Mouse (Mus musculus) stomach, postnatal 0 days (tissue): ENCODE data around the gene Copz1. TPM values are rescaled to one million over a fixed set of nuclear protein-coding genes. Genes with fewer than 3 reads are reported as not detected.
"Not testable (repeated sequence)": the region's sequence is repeated elsewhere in the genome, so short reads cannot be mapped to it uniquely, and the experiment has no call there.

ENCODE experiments used
- ATAC-seq: fragments of 200-750 bp; cut with Nextera tagmentation; 2 replicates; pipeline ENCODE4 v1.8.0; 2017; ENCODE audit not compliant: low FRiP score, low TSS enrichment
- DNase-seq: peaks from one replicate; pipeline ENCODE4 v3.0.0-alpha.2; 2016; ENCODE audit warnings: low spot score
- H3K27ac ChIP-seq: fragments of 300-500 bp; sonication (generic); replicated peaks from 2 replicates; pipeline ENCODE4 v1.5.1; 2014; ENCODE audit warnings: mild to moderate bottlenecking, control low read depth
- H3K27me3 ChIP-seq: fragments of 300-500 bp; sonication (generic); 2 replicates; pipeline ENCODE4 v1.6.1; 2014; ENCODE audit warnings: low read length; ENCODE audit not compliant: control insufficient read depth, insufficient read depth
- H3K36me3 ChIP-seq: fragments of 300-500 bp; sonication (generic); 2 replicates; pipeline ENCODE4 v1.6.1; 2014; ENCODE audit warnings: low read length, mixed read lengths; ENCODE audit not compliant: control insufficient read depth, insufficient read depth
- H3K4me1 ChIP-seq: fragments of 300-500 bp; sonication (generic); replicated peaks from 2 replicates; pipeline ENCODE4 v1.6.1; 2014; ENCODE audit warnings: antibody characterized with exemption; ENCODE audit not compliant: control insufficient read depth, insufficient read depth
- H3K4me2 ChIP-seq: fragments of 300-500 bp; sonication (generic); replicated peaks from 2 replicates; pipeline ENCODE4 v1.6.1; 2014; ENCODE audit warnings: low read depth, mild to moderate bottlenecking, control low read depth, moderate library complexity
- H3K4me3 ChIP-seq: fragments of 300-500 bp; sonication (generic); 2 replicates; pipeline ENCODE4 v1.5.1; 2014; ENCODE audit warnings: low read depth, low read length, control low read depth
- H3K9ac ChIP-seq: fragments of 300-500 bp; sonication (generic); 2 replicates; pipeline ENCODE4 v1.6.1; 2014; ENCODE audit warnings: mild to moderate bottlenecking, low read length, control low read depth, mixed read lengths
- H3K9me3 ChIP-seq: fragments of 300-500 bp; sonication (generic); 2 replicates; pipeline ENCODE4 v1.6.1; 2016; ENCODE audit warnings: low read length; ENCODE audit not compliant: control insufficient read depth
- CTCF ChIP-seq: IDR thresholded peaks from 2 replicates; pipeline ENCODE4 v1.5.1; 2016; ENCODE audit warnings: antibody characterized with exemption, low read depth, mild to moderate bottlenecking, moderate library complexity
- EP300 ChIP-seq: optimal IDR thresholded peaks from 2 replicates; pipeline ENCODE3; 2016; ENCODE audit warnings: antibody characterized with exemption
- WGBS: fragments of 180-500 bp; shearing (Covaris S2); extraction: QIAGEN DNeasy Blood & Tissue Kit; methylation state at CpG from one replicate; pipeline ENCODE4 v1.1.7; 2014; 5-methylcytosine and 5-hydroxymethylcytosine counted together
- polyA plus RNA-seq: library from polyadenylated mRNA; unstranded; fragments of >200 nt; fragmentation: Nextera tagmentation; extraction: Ambion mirVana; gene quantifications from 2 replicates; pipeline ENCODE4 v1.2.1, GENCODE M21; 2015

The Copz1 gene
- polyA plus RNA-seq, 1 experiment from 2014 or later = 159 TPM

- Histone ChIP-seq H3K27me3 (no peaks in the 10 kb centered on the region), H3K9ac (no peak overlapping the region), H3K4me3 (no peak overlapping the region), H3K4me1 (no peaks in the 10 kb centered on the region), H3K9me3 (no peaks in the 10 kb centered on the region), H3K27ac (no peak overlapping the region), H3K36me3 (no peaks in the 10 kb centered on the region), H3K4me2 (no peak overlapping the region)
- DNase-seq (no peak), ATAC-seq (no peak)
- WGBS = 85% methylated on average over 7 of the region's 7 CpGs
- no peak for TF ChIP-seq CTCF
- TF ChIP-seq EP300 = no peak
Measured at GRCm38 (mm10) chr15:103237295-103237694, 35.2 kb upstream of the Copz1 start.

GRCm38 (mm10) chr15:103239130-103239684, 33.3 kb upstream of the Copz1 start:
- H3K4me1 ChIP-seq = no peaks in the 10 kb centered on the region
- H3K36me3 ChIP-seq = peaks cover 8% of the 10 kb centered on the region; the same call in 1 of the 2 replicates
- no peaks in the 10 kb centered on the region for H3K9me3 ChIP-seq
- ATAC-seq = peak; percentile 91
- TF ChIP-seq CTCF (no peak), EP300 (no peak)
- under 1% methylated on average over 26 of the region's 26 CpGs for WGBS
- H3K4me2 ChIP-seq = peak overlapping the region; percentile 53
- peak overlapping the region; percentile 96 for H3K27ac ChIP-seq
- DNase-seq = peak; percentile 95
- H3K4me3 ChIP-seq = peak overlapping the region; percentile 71
- peak overlapping the region; percentile 56 for H3K9ac ChIP-seq
- H3K27me3 ChIP-seq = no peaks in the 10 kb centered on the region

- Histone ChIP-seq H3K9me3 (no peaks in the 10 kb centered on the region), H3K9ac (peak within 1 kb of the TSS; percentile 76), H3K27ac (peak within 1 kb of the TSS; percentile 96), H3K4me3 (peak within 1 kb of the TSS; percentile 71), H3K27me3 (no peaks in the 10 kb centered on the region), H3K36me3 (peaks cover 8% of the 10 kb centered on the region; the same call in 1 of the 2 replicates), H3K4me1 (no peaks in the 10 kb centered on the region), H3K4me2 (peak within 1 kb of the TSS; percentile 61)
- WGBS = under 1% methylated on average over 39 of the region's 39 CpGs
- ATAC-seq = peak; percentile 93
- peak; percentile 57 for TF ChIP-seq EP300
- peak; percentile 20; the same call in 1 of the 2 replicates for TF ChIP-seq CTCF
- peak; percentile 98 for DNase-seq
Measured at GRCm38 (mm10) chr15:103239685-103240159, 32.8 kb upstream of the Copz1 start, which contains the start of gene Cbx5. Gene Cbx5, minus strand, starts transcription at chr15:103239816.

GRCm38 (mm10) chr15:103240160-103241028, 32.1 kb upstream of the Copz1 start, which contains the start of gene Hnrnpa1:
Gene Hnrnpa1, plus strand, starts transcription at chr15:103240432.
- TF ChIP-seq CTCF (no peak), EP300 (peak; percentile 36)
- H3K4me1 ChIP-seq = no peaks in the 10 kb centered on the region
- DNase-seq (peak; percentile 93), ATAC-seq (peak; percentile 93)
- H3K27ac ChIP-seq = peak within 1 kb of the TSS; percentile 96
- peak within 1 kb of the TSS; percentile 71 for H3K4me3 ChIP-seq
- H3K4me2 ChIP-seq = peak within 1 kb of the TSS; percentile 61
- H3K9ac ChIP-seq = peak within 1 kb of the TSS; percentile 76
- WGBS = under 1% methylated on average over 47 of the region's 47 CpGs
- H3K27me3 ChIP-seq = no peaks in the 10 kb centered on the region
- H3K36me3 ChIP-seq = peaks cover 9% of the 10 kb centered on the region; the same call in 1 of the 2 replicates
- no peaks in the 10 kb centered on the region for H3K9me3 ChIP-seq

- not testable (repeated sequence) for H3K27me3 ChIP-seq, H3K4me1 ChIP-seq, DNase-seq, H3K9me3 ChIP-seq, ATAC-seq
- Histone ChIP-seq H3K4me2 (peak overlapping the region; percentile 61), H3K36me3 (peaks cover 13% of the 10 kb centered on the region; the same call in 1 of the 2 replicates), H3K4me3 (peak overlapping the region; percentile 71), H3K9ac (peak overlapping the region; percentile 76), H3K27ac (peak overlapping the region; percentile 96)
- WGBS = 7% methylated on average over 11 of the region's 12 CpGs
Measured at GRCm38 (mm10) chr15:103241071-103242018, 31.2 kb upstream of the Copz1 start.
